Mouse (Mus musculus): ENCODE results near the gene Khnyn. TPM values are rescaled to one million over a fixed set of nuclear protein-coding genes. Genes with fewer than 3 reads are reported as not detected.

Khnyn gene
- 10 to 100 TPM; 10.1 to 10.7 TPM for total RNA-seq (2021)

GRCm38 (mm10) chr14:55884713-55885113, at the start of gene Khnyn:
Khnyn (plus strand) TSS chr14:55884947.
- intact Hi-C loops (cut with DNase I) = no loop called here

DNA sequence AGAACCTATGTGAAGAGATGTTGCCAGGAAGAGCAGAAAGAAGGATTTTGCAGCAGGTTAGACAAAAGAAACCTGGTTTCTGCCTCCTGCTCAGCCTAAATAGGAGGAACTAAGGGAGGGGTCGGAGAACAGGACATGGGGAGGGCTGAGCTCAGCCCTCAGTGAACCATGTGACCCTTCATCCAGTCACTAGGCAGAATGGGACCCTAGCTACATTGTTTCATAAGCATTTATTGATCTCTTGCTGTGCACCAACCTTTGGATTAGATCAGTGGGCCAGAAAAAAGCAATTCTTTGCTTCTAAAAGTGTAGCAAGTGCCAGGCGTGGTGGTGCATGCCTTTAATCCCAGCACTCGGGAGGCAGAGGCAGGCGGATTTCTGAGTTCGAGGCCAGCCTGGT, 46.4 kb upstream of the Khnyn start:
- intact Hi-C loops (cut with DNase I) = loop anchor here (10.0 kb wide), 1 partner anchor 134 kb away; no protein-coding TSS in a partner anchor

More at GRCm38 (mm10) chr14:55884713-55885113, at the start of gene Khnyn:
- DNase-seq (ENCODE audit: low spot score in 2 of 2) = peak; percentile 79 to 81

DNA sequence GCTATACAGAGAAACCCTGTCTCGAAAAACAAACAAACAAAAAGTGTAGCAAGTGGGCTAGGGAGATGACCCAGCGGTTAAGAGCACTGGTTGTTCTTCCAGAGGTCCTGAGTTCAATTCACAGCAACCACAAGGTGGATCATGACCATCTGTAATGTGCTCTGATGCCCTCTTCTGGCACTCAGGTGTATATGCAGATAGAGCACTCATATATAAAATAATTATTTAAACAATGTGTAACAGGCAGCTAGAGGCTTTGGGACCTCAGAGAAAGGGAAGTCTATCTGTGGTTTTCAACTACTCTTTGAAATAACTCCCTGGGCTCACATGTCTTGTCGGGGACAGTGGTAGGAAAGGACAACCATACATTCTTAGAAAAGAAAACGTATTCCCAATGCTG, 46.0 kb upstream of the Khnyn start:
- no peak for DNase-seq (ENCODE audit: low spot score in 2 of 2)
- intact Hi-C loops (cut with DNase I) = loop anchor here (10.0 kb wide), 1 partner anchor 134 kb away; no protein-coding TSS in a partner anchor

More for the DNA sequence above, 46.4 kb upstream of the Khnyn start:
- DNase-seq (ENCODE audit: low spot score in 2 of 2) = no peak

DNA sequence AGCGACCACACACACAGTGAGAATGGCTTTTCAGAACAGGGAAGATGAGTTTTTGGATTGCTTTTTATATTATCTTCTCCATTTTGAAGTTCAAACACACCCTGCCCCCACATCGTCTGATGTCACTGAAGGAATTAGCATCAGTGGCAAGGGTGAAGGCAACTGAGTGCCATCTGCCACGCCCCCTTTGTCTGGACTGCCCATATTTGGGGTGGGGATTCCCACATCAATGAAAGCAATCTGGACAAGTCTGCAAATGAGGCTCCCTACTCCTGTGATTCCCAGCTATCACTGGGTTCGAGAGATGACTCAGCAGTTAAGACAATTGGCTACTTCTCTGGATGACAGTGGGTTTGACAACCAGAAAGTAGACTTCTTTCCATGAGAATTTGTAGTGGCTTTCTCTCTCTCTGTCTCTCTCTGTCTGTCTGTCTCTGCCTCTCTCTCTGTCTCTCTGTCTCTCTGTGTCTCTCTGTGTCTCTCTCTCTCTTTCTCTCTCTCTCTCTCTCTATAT, 43.8 kb upstream of the Khnyn start:
- intact Hi-C loops (cut with DNase I) = no loop called here
- no peak for DNase-seq (ENCODE audit: low spot score in 2 of 2)

GRCm38 (mm10) chr14:55842794-55843193, 42.0 kb upstream of the Khnyn start:
- DNase-seq (ENCODE audit: low spot score in 2 of 2) = no peak
- intact Hi-C loops (cut with DNase I) = no loop called here

DNA sequence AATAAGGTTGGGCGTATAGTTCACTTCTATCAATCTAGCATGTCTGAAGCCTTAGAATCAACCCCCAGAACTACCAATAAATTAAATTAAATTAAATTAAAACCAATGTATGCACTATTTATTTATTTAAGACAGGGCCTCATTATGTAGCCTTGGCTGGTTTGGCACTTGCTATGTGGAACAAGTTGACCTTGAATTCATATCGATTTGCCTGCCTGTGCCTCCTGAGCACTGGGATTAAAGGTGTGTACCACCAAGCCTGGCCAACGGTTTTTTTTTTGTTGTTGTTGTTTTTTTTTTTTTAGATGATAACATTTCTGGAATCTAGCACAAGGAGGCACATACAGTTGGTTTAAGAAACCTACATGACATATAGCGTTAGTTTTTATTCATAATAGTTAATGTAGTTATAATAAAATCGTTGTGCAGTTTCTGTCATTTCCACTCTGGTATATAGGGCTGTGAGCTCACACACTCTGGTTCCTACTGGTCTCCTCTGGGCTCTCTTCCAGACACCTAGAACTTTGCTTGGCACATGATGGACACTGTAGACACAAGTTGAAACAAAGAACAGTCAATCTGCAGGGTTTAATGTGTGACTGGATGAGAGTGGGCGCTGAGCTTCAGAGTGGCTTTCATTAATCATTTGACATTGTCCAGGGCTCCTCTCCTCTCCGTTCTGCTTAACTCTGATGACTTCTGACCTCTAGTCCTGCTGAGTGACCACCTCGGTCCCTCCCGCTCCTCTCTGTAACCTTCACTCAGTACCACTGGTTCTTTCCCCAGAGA, 39.0 kb upstream of the Khnyn start:
- intact Hi-C loops (cut with DNase I) = no loop called here
- DNase-seq (ENCODE audit: low spot score in 2 of 2) = no peak

DNA sequence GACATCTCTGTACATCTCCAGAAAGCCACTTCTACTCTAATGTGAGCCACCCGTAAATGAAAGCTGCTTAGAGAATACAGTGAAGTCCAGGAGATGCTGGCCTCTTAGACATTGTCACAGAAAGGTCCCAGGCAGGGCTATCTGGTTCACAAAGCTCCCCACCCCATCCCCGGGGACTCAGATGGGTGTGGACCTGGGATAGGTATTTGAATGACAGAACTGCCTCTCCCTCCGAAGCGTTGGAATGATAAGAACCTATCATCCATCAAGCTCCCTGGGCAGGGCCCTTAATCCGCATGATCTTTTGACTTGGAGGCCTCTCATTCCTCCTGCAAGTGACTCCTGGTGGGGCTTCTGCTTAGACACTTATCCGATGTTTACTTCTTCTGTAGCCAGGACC, 33.9 kb upstream of the Khnyn start:
- intact Hi-C loops (cut with DNase I) = no loop called here
- DNase-seq (ENCODE audit: low spot score in 2 of 2) = no peak

DNA sequence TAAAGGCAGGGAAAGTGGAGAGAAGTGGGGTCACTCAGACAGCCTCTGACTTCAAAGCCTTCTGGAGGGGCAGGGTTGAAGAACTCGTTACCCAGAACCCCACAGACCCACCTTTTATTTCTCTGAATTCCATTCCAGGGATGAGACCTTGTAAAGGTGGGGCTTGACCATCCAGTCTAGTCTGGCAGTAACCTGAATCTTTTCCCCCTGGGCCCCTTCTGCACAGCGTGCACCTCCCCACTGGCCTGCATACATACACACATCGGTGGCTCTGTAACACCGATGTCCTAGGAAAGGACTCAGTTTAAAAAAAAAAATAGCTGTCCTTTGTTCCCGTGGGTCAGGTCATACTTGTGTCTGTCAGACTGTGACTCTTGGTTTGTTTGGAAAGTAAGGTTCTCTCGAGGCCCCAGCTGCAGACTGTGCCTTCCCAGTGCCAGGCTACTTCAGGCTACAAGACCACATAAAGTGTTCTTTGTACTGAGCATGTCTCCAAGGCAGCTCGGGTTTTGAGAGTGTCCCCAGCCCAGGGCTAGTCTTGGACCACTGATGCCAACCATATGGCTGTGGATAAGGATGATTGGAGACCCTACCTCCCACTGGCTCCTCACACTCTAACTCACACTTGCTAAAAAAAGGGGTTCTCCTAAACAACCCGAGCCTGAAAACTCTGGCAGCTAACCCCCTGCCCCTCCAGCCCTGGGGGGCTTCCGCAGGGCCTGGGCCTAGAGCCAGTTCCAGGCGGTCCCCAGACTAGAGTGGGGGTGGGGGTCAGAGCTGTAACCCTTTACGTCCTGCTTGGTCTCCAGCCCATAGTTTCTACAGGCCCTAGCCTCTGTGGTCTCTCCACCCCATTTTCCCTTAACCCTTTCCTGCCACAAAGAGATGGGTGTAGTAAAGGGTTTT, 31.8 kb upstream of the Khnyn start:
- DNase-seq (ENCODE audit: low spot score in 2 of 2) = no peak
- intact Hi-C loops (cut with DNase I) = no loop called here

- intact Hi-C loops (cut with DNase I) = no loop called here
- DNase-seq (ENCODE audit: low spot score in 2 of 2) = peak in 1 of 2 experiments; percentile 20
Observed at GRCm38 (mm10) chr14:55853621-55854285, 31.0 kb upstream of the Khnyn start, which contains the start of gene Nynrin. Nynrin (plus strand) TSS chr14:55854010.

GRCm38 (mm10) chr14:55854406-55855100, 30.2 kb upstream of the Khnyn start:
- no peak for DNase-seq (ENCODE audit: low spot score in 2 of 2)
- intact Hi-C loops (cut with DNase I) = no loop called here

DNA sequence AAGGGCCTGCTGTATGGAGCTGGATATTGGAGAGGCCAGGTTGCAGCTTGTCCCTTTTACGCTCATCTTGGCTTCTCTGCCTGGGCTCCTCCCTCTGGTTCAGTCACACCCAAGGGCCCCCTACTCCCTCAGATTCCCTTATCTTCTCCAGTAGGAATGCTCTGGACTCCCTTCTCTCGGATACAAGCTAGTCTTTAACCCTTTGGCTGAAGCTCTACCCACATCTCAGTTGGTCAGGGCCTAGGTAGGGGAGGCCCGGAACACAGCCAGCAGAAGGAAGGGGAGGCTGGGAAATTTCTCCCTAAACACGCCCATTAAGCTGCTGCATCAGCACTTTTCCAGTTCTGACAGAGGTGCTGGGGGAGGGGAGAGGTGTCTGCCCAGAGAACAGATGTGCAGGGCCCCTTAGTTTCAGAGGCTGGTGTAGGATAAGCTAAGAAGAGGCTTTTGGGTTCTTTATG, 29.6 kb upstream of the Khnyn start:
- DNase-seq (ENCODE audit: low spot score in 2 of 2) = no peak
- intact Hi-C loops (cut with DNase I) = no loop called here

GRCm38 (mm10) chr14:55857588-55857987, 27.2 kb upstream of the Khnyn start:
- DNase-seq (ENCODE audit: low spot score in 2 of 2) = no peak
- intact Hi-C loops (cut with DNase I) = no loop called here

DNA sequence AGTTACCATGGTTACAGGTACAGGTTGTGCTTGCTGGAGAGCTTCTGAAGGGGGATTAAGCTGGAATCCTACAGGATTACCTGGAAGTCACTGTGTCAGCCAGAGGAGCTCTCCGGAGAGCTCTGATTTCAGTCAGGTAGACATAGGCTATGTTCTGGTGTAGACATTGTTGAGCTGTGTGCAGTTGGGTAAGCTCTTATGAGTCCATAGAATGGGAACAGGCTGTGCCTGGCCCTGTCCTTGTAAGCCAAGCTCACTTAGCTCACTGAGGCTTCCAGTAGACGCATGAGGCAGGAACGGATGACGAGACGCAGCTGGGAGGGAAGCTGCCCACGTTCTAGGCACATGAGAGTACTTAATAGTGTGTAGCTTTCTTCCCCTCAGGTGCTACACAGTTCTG, 22.6 kb upstream of the Khnyn start:
- no peak for DNase-seq (ENCODE audit: low spot score in 2 of 2)
- intact Hi-C loops (cut with DNase I) = loop anchor here (2.0 kb wide), 1 partner anchor 39 kb away; the partner anchor contains the start of gene Nfatc4

- intact Hi-C loops (cut with DNase I) = loop anchor here (2.0 kb wide), 1 partner anchor 40 kb away; the partner anchor contains the start of gene Nfatc4
- no peak for DNase-seq (ENCODE audit: low spot score in 2 of 2)
Observed at GRCm38 (mm10) chr14:55862970-55863369, 21.8 kb upstream of the Khnyn start.

GRCm38 (mm10) chr14:55863773-55864172, 21.0 kb upstream of the Khnyn start:
- intact Hi-C loops (cut with DNase I) = loop anchor here (2.0 kb wide), 2 partner anchors 41 to 83 kb away; partner anchors contain the start of gene Nfatc4
- peak; percentile 54 to 66 for DNase-seq (ENCODE audit: low spot score in 2 of 2)

GRCm38 (mm10) chr14:55866962-55867361, 17.8 kb upstream of the Khnyn start:
- intact Hi-C loops (cut with DNase I) = no loop called here
- peak; percentile 53 to 60 for DNase-seq (ENCODE audit: low spot score in 2 of 2)

GRCm38 (mm10) chr14:55868230-55869026, 16.3 kb upstream of the Khnyn start:
- no peak for DNase-seq (ENCODE audit: low spot score in 2 of 2)
- intact Hi-C loops (cut with DNase I) = no loop called here

DNA sequence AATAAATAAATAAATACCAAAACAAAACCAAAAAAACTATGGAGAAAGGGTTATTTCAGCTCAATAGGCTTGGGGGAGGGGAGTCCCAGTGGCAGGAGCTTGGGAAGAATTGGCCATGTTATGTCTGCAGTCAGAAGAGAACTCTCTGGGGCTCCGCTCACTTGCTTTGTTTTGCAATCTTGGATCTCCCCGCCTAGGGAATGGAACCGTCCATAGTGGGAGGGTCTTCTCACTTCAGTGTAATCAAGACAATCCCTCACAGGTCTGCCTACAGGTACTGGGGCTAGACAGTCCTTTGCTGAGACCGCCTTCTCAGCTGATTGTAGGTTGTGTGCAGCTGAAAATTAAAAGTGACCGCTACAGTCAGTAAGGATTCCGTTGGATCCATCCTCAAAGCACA, 15.2 kb upstream of the Khnyn start:
- DNase-seq (ENCODE audit: low spot score in 2 of 2) = no peak
- intact Hi-C loops (cut with DNase I) = no loop called here
